Mouse (Mus musculus) neural tube, embryonic 13.5 days (tissue): ENCODE measurements around the gene Cntn2. TPM values are rescaled to one million over a fixed set of nuclear protein-coding genes. Genes with fewer than 3 reads are reported as not detected.

Experiments
- ATAC-seq: fragments of 200-750 bp; cut with Nextera tagmentation; 2 replicates; pipeline ENCODE4 v1.8.0; 2017; ENCODE audit warnings: low read depth, mild to moderate bottlenecking, moderate TSS enrichment, moderate library complexity
- H3K27ac ChIP-seq: fragments of 300-500 bp; sonication (generic); replicated peaks from 2 replicates; pipeline ENCODE4 v1.5.1; 2015; ENCODE audit warnings: moderate library complexity, mild to moderate bottlenecking, inconsistent platforms
- H3K27me3 ChIP-seq: fragments of 300-500 bp; sonication (generic); 2 replicates; pipeline ENCODE4 v1.6.1; 2015; ENCODE audit warnings: mild to moderate bottlenecking, inconsistent platforms
- H3K36me3 ChIP-seq: fragments of 300-500 bp; sonication (generic); 2 replicates; pipeline ENCODE4 v1.6.1; 2015; ENCODE audit warnings: mild to moderate bottlenecking, inconsistent platforms
- H3K4me1 ChIP-seq: fragments of 300-500 bp; sonication (generic); replicated peaks from 2 replicates; pipeline ENCODE4 v1.6.1; 2015; ENCODE audit warnings: inconsistent platforms
- H3K4me2 ChIP-seq: fragments of 300-500 bp; sonication (generic); 2 replicates; pipeline ENCODE4 v1.6.1; 2015; ENCODE audit warnings: inconsistent platforms, mild to moderate bottlenecking, moderate library complexity
- H3K4me3 ChIP-seq: fragments of 300-500 bp; sonication (generic); 2 replicates; pipeline ENCODE4 v1.5.1; 2015; ENCODE audit warnings: mild to moderate bottlenecking, inconsistent platforms
- H3K9ac ChIP-seq: fragments of 300-500 bp; sonication (generic); 2 replicates; pipeline ENCODE4 v1.6.1; 2015; ENCODE audit warnings: moderate library complexity, mild to moderate bottlenecking, inconsistent platforms
- H3K9me3 ChIP-seq: fragments of 300-500 bp; sonication (generic); 2 replicates; pipeline ENCODE4 v1.6.1; 2016; ENCODE audit warnings: inconsistent platforms
- WGBS: fragments of 180-500 bp; shearing (Covaris S2); methylation state at CpG from one replicate; pipeline ENCODE4 v1.1.7; 2015; 5-methylcytosine and 5-hydroxymethylcytosine counted together
- polyA plus RNA-seq: library from polyadenylated mRNA; unstranded; fragments of >200 nt; fragmentation: Nextera tagmentation; extraction: Ambion mirVana; gene quantifications from 2 replicates; pipeline ENCODE4 v1.2.1, GENCODE M21; 2015

The Cntn2 gene
- polyA plus RNA-seq = 84.9 and 102 TPM in 2 replicates

DNA sequence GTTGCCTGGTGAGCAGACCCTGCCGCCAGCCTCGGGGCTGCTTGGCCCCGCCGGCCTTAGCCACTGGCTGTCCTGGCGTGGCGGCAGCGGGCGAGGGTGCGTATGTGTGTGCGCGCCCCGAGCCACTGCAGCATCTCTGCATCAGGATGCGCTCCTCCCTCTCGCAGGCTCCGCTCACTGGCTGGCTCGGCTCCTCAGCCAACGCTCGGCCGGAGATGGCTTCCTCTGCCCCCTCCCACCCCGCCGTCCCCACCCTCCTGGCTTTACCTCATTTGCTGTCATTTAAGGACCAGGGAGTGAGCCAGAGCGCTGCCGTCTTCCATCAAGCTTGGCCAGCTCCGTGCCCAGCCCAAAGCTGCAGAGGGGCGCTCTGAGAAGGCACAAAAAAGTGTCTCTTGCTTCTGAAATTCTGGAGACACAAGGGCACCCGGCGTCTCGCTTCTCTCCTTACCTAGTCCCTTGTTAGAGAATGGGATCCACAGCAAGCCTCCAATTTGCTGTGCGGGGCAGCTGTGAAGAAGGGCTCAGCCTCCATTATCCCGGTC, at the start of gene Cntn2:
TSS of gene Cntn2 (minus strand) at position 495 of the 545 bp plus-strand sequence.
- Histone ChIP-seq H3K4me1 (peaks cover 61% of the 10 kb centered on the region), H3K4me2 (peak within 1 kb of the TSS; percentile 64), H3K36me3 (no peaks in the 10 kb centered on the region), H3K9me3 (no peaks in the 10 kb centered on the region), H3K9ac (peak within 1 kb of the TSS; percentile 84), H3K27me3 (peaks cover 16% of the 10 kb centered on the region), H3K4me3 (peak within 1 kb of the TSS; percentile 55), H3K27ac (peak within 1 kb of the TSS; percentile 88)
- peak; percentile 90 for ATAC-seq
- under 1% methylated on average over 30 of the region's 30 CpGs for WGBS

DNA sequence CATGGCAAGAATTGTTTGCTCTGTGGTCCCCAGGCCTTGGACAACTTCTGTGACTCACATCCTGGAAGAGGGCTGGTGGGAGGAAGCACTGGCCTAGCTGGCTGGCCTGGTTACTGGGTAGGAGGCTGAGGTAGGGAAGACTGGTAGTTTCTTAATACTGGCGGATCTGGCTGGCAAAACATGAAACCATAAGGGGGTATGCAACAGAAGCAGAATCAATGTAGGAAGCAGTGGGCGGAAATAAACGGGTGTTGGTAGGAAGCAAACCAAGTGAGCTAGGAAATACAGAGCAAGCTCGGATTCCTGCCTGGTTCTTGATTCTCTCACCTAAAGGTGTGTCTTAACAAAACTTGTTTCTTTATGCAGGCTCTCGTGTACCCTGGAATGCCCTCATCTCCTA, 49.1 kb upstream of the Cntn2 start:
- Histone ChIP-seq H3K27me3 (no peaks in the 10 kb centered on the region), H3K9ac (no peak overlapping the region), H3K27ac (no peak overlapping the region), H3K36me3 (peaks cover 44% of the 10 kb centered on the region), H3K4me3 (no peak overlapping the region), H3K4me1 (peaks cover 23% of the 10 kb centered on the region), H3K4me2 (no peak overlapping the region), H3K9me3 (no peaks in the 10 kb centered on the region)
- ATAC-seq = no peak
- 89% methylated on average over 5 of the region's 5 CpGs for WGBS

DNA sequence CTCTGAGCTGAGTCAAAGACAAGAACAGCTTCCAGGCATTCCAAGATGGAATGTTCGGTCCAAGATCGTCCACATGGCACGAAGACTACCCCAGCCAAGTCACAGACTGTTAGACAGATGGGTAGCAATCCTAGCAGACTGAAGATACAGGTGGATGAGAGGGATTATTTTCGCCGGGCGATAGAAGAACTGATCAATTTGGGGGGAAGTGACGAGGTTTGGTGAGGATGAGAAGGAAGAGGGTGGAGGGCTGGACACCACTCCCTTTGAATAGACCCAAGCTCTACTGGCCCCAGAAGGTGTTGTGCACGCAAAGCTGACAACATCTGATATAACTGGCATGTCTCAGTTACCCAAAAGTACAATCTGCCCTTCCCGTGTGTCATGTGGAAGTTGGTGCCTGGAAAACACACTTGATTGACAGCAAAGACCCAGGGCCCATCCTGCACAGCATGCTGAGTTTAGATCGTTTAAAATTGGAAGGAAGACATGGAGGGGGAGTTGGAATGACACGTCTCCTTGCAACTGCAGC, 48.4 kb upstream of the Cntn2 start:
- Histone ChIP-seq H3K4me1 (peaks cover 28% of the 10 kb centered on the region), H3K27me3 (no peaks in the 10 kb centered on the region), H3K36me3 (peaks cover 41% of the 10 kb centered on the region), H3K9ac (no peak overlapping the region), H3K27ac (no peak overlapping the region), H3K4me2 (no peak overlapping the region), H3K9me3 (no peaks in the 10 kb centered on the region), H3K4me3 (no peak overlapping the region)
- no peak for ATAC-seq
- 86% methylated on average over 11 of the region's 11 CpGs for WGBS

DNA sequence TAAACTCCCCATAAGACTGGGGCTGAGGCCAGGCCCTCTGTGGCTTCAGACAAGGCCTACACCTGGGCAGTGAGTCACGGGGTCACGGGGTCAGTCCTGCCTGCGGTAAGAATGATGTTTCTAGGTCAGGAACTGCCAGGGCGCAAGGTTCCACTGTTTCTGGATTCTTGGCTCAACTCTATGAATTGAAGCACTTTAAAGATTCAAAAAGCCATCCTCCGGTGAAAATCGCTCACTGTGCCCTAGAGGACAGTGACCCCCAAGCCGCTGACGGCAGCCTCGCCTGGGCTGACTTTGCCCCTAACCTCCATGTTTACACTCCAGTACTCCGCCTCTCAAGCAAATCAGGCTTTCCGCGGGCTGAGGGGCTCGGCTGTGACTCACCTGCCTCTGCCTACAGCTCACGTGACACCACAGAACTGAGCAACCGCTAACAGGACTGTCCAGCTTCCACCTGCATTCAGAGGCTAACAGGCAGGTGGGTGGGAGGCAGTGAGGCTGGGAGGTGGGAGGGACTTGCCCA, 43.7 kb upstream of the Cntn2 start:
- Histone ChIP-seq H3K4me1 (peaks cover 56% of the 10 kb centered on the region), H3K4me3 (no peak overlapping the region), H3K36me3 (peaks cover 36% of the 10 kb centered on the region), H3K27me3 (no peaks in the 10 kb centered on the region), H3K9ac (no peak overlapping the region), H3K27ac (no peak overlapping the region), H3K9me3 (no peaks in the 10 kb centered on the region), H3K4me2 (no peak overlapping the region)
- 51% methylated on average over 15 of the region's 15 CpGs for WGBS
- no peak for ATAC-seq

DNA sequence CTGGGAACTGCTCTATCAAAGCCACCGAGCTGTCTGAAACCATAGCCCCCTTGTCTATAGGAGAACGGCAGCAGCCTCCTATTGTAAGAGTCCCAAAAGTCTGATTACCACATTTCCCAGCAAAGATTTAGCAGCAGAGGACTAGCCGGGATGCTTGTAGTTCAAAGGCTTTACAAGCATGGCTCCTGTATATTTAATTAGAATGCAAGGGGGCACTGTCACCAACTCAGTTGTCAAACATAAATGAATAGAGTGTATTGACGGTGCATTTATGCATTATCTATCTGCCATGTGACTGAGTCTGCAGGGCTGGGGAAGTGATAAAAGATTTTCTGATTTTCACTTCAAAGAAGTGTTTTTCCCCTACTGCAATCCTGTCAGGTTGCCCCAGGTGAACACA, 42.3 kb upstream of the Cntn2 start:
- H3K9ac ChIP-seq = peak overlapping the region; percentile 10; the same call in 1 of the 2 replicates
- ATAC-seq = no peak
- no peak overlapping the region for H3K4me2 ChIP-seq
- H3K27ac ChIP-seq = peak overlapping the region; percentile 53
- H3K36me3 ChIP-seq = peaks cover 33% of the 10 kb centered on the region
- no peaks in the 10 kb centered on the region for H3K9me3 ChIP-seq
- 32% methylated on average over 4 of the region's 4 CpGs for WGBS
- H3K27me3 ChIP-seq = no peaks in the 10 kb centered on the region
- peaks cover 65% of the 10 kb centered on the region for H3K4me1 ChIP-seq
- no peak overlapping the region for H3K4me3 ChIP-seq

DNA sequence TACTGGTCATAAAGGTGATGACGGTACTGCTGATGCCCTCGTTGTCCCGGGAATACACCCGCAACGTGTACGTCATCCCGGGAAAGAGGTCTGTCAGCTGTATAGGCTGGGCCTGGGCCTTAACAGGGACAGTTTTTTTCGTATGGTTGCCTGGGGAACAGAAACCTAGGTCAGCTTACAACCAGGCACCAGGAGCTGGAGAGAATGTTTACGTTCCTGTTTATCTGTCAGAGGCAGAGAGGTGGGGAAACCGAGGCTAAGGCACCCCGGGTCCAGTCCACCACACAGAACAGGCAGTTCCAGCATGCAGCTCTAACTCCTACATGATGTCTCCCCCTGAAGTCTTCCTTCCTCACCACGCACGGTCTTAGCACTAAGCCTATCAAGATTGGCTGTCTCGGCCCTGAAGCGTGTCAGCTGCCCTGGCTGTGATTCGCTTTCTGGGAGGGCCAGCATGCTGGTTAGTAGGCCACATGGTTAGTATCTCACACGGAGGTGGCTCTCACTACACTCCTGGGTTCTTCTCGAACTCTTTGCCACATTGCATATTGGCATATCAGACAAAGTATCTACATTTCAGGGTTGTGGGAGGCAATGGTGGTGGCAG, 40.0 kb upstream of the Cntn2 start:
- peak overlapping the region; percentile 90 for H3K27ac ChIP-seq
- no peaks in the 10 kb centered on the region for H3K27me3 ChIP-seq
- no peaks in the 10 kb centered on the region for H3K9me3 ChIP-seq
- peaks cover 78% of the 10 kb centered on the region for H3K4me1 ChIP-seq
- no peak overlapping the region for H3K4me3 ChIP-seq
- no peak overlapping the region; the same call in 1 of the 2 replicates for H3K9ac ChIP-seq
- no peak overlapping the region for H3K4me2 ChIP-seq
- H3K36me3 ChIP-seq = peaks cover 45% of the 10 kb centered on the region
- ATAC-seq = peak; percentile 14; the same call in 1 of the 2 replicates
- WGBS = 81% methylated on average over 18 of the region's 18 CpGs

DNA sequence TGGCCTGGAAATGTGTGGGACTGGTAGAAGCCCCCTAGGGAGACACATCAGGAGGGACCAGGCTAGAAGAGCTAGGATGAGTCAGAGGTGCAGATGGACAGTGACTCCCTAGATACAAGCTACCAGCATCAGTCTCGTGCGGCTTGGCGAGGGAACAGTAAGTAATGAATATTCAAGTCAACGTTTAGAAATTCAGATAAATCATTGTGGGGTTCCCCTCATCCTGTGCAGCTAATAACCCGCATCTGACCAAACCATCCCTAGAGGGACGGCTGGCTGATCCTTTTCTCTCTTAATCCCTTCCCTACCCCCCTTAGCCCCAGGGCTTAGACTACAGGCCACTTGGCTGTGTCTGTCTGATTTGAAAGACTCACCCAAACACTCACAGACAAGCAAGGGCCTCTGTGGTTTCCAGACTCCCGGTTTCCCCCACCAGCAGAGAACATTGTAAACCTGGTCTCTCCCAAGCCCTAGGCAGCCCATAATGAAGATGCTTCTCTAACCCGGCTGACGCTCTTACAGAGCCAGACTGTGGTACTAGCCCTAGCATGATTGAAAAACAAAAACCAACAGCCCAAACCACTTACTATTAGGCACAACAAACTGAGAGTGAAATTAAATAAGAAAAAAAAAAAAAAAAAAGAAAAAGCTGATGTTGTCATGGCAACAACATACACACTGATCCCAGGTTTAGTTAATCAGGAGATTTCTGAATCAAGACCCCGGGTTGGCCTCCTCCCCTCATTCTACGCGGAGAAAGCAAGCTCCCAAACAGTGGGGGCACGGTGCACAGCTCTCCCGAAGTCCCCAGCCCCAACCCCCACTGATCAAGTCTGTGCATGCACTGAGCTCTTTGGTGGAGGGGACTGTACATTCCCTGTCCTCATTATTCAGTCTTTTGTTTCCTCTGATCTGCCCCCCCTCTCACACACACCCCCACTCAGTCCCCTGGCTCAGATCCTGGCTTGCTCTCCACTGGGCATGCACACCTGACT, 39.1 kb upstream of the Cntn2 start:
- H3K4me1 ChIP-seq = peaks cover 72% of the 10 kb centered on the region
- no peak overlapping the region for H3K4me3 ChIP-seq
- H3K4me2 ChIP-seq = no peak overlapping the region
- WGBS = 29% methylated on average over 14 of the region's 14 CpGs
- peak overlapping the region; percentile 90 for H3K27ac ChIP-seq
- H3K9me3 ChIP-seq = no peaks in the 10 kb centered on the region
- no peaks in the 10 kb centered on the region for H3K27me3 ChIP-seq
- peaks cover 41% of the 10 kb centered on the region for H3K36me3 ChIP-seq
- peak overlapping the region; percentile 54 for H3K9ac ChIP-seq
- ATAC-seq = peak; percentile 52

DNA sequence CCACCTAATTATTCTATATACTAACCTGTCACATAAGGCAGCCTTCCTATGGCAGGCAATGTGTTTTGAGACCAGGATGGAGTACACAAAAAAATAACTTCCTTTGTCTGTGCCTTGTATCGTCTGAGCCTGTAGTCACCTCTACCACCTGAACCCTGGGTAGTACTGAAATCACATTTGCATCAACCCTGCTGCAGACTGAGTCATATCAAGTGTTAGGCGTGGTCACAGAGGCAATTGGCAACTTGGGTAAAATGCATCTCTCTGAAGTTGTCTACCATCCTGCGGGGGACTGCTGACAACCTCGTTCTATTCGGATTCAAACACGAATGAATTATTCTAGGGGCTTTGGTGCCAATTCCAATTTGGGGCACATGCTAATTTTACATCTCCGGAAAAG, 37.0 kb upstream of the Cntn2 start:
- Histone ChIP-seq H3K27me3 (no peaks in the 10 kb centered on the region), H3K4me1 (peaks cover 55% of the 10 kb centered on the region), H3K36me3 (peaks cover 51% of the 10 kb centered on the region), H3K4me3 (no peak overlapping the region), H3K9ac (no peak overlapping the region), H3K9me3 (no peaks in the 10 kb centered on the region), H3K4me2 (no peak overlapping the region), H3K27ac (peak overlapping the region; percentile 49)
- no peak for ATAC-seq
- WGBS = 91% methylated on average over 7 of the region's 7 CpGs

DNA sequence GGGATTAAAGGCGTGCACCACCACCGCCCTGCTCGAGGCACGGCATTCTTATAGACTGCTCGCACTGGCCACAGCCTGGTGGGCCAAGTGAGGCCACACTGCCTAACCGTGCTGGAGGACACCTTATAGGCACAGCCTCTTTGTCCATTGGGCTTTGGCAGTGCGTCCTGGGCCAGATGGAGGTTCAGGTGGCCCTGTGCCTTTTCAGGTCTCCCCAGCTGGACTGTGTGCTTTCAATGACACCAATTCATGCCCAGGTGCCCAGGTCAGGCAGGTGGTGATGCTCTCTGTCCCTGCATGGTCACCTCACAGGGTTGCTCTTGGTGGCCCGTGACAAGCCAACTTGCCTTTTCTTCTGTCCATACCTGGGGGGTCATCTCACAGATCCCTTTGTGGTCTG, 33.8 kb upstream of the Cntn2 start:
- no peaks in the 10 kb centered on the region for H3K9me3 ChIP-seq
- no peak overlapping the region for H3K27ac ChIP-seq
- no peaks in the 10 kb centered on the region for H3K27me3 ChIP-seq
- H3K9ac ChIP-seq = no peak overlapping the region
- peaks cover 54% of the 10 kb centered on the region for H3K36me3 ChIP-seq
- H3K4me1 ChIP-seq = peaks cover 35% of the 10 kb centered on the region
- 96% methylated on average over 8 of the region's 8 CpGs for WGBS
- no peak for ATAC-seq
- no peak overlapping the region for H3K4me2 ChIP-seq
- no peak overlapping the region for H3K4me3 ChIP-seq

DNA sequence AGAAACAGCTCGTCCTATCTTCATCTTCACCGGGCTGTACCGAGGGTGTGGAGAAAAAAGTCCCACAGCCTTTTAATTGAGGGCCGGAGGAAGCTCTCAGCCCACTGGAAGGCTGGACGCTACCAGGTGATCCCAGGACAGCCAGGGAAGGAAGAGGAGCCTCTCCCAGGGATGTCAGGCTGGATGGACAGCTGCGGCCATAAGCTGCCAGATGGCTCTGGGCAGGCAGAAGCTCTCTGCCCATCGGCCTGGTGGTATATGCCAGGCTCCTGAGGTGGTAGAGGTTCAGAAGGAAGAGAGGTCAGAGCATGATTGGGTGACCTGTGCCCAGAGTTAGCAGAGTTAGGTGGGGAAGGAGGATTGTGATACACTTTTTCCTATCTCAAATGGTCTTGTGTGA, 29.8 kb upstream of the Cntn2 start:
- Histone ChIP-seq H3K27me3 (no peaks in the 10 kb centered on the region), H3K4me1 (peaks cover 23% of the 10 kb centered on the region), H3K36me3 (peaks cover 51% of the 10 kb centered on the region), H3K9ac (no peak overlapping the region), H3K9me3 (no peaks in the 10 kb centered on the region), H3K4me3 (no peak overlapping the region), H3K4me2 (no peak overlapping the region), H3K27ac (no peak overlapping the region)
- 90% methylated on average over 7 of the region's 7 CpGs for WGBS
- ATAC-seq = no peak

DNA sequence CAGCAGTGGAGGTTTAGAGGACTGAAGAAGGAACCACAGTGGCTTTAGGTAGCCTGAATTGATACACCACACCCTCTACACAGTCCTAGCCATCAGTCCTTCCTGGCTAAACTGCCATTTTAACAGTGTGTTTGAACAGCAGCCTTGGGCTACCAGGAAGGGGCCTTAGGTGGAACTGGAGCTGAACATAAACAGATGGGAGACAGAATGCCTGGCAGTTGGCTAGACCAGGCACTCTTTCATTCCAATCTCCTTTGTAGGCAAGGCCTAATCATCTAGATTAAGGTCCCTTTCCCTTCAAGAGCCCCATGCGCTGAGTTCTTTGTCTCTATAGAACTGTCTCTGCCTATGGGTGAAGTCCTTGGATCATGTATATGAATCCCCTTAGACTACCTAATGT, 28.6 kb upstream of the Cntn2 start:
- no peak overlapping the region for H3K4me2 ChIP-seq
- H3K9me3 ChIP-seq = no peaks in the 10 kb centered on the region
- peaks cover 40% of the 10 kb centered on the region for H3K36me3 ChIP-seq
- no peak overlapping the region for H3K9ac ChIP-seq
- no peak overlapping the region for H3K4me3 ChIP-seq
- WGBS = 100% methylated on average over 1 of the region's 1 CpGs
- H3K27ac ChIP-seq = no peak overlapping the region
- H3K27me3 ChIP-seq = no peaks in the 10 kb centered on the region
- ATAC-seq = no peak
- peaks cover 24% of the 10 kb centered on the region for H3K4me1 ChIP-seq

DNA sequence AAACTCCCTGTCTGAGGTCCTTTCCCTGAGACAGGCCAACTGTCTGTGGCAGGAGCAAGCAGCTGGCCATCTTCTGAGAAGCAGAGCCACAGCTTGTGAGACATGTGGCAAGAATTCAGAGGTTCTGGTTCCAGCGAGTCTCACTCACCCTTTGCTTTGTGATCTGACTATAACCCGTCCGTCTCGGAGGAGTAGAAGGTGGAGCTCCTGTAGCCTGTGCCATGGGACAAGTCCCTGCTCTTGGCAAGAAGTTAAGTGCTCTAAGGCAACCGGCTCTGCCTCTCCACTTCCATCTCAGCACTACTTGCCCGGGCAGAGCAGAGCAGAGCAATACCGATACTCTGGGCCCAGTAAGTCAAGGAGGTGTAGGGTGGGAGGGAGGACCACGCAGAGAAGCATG, 27.9 kb upstream of the Cntn2 start:
- no peak for ATAC-seq
- Histone ChIP-seq H3K27ac (no peak overlapping the region), H3K4me2 (no peak overlapping the region), H3K4me3 (no peak overlapping the region), H3K9ac (no peak overlapping the region), H3K36me3 (peaks cover 34% of the 10 kb centered on the region), H3K4me1 (peaks cover 31% of the 10 kb centered on the region), H3K27me3 (no peaks in the 10 kb centered on the region), H3K9me3 (no peaks in the 10 kb centered on the region)
- 86% methylated on average over 8 of the region's 8 CpGs for WGBS
